Mouse (Mus musculus) Patski (cell line): ENCODE data around the gene Tfap4. TPM values are rescaled to one million over a fixed set of nuclear protein-coding genes. Genes with fewer than 3 reads are reported as not detected.

Experiments used
- ATAC-seq: fragments of 100-300 bp; one replicate; pipeline ENCODE4 v1.8.0; 2021
- CTCF ChIA-PET: fragments of 350-600 bp; sonication (Branson Sonifier 250); formaldehyde crosslinking; loops from one replicate; lab custom pipeline; 2022; ENCODE audit warnings: inconsistent platforms; lab: Charles Lee
- POLR2A ChIA-PET: fragments of 350-600 bp; sonication (Branson Sonifier 250); formaldehyde crosslinking; loops from one replicate; lab custom pipeline; 2022; ENCODE audit warnings: antibody characterized with exemption, inconsistent platforms; lab: Charles Lee
- DNase-seq: peaks from one replicate; pipeline ENCODE4 v3.0.0-alpha.2; 2011; ENCODE audit warnings: low read depth, low spot score
- H3K27me3 ChIP-seq: fragments of 371-371 bp; one replicate; pipeline ENCODE4 v1.5.1; 2021
- CTCF ChIP-seq: fragments of 100-300 bp; IDR thresholded peaks from one replicate; pipeline ENCODE4 v1.5.1; 2021
- in situ Hi-C: fragments of 300-500 bp; cut with MboI; formaldehyde crosslinking; loops from 3 replicates; pipeline ENCODE4 v1.11.1; 2018; ENCODE audit warnings: low pct_unique_long_range_greater_than_20kb, mixed read lengths
- polyA plus RNA-seq: library from polyadenylated mRNA; unstranded; gene quantifications from one replicate; pipeline ENCODE4 v1.2.3, GENCODE M21; 2021

The Tfap4 gene
- polyA plus RNA-seq, 1 experiment from 2014 or later, result 9.8 TPM

DNA sequence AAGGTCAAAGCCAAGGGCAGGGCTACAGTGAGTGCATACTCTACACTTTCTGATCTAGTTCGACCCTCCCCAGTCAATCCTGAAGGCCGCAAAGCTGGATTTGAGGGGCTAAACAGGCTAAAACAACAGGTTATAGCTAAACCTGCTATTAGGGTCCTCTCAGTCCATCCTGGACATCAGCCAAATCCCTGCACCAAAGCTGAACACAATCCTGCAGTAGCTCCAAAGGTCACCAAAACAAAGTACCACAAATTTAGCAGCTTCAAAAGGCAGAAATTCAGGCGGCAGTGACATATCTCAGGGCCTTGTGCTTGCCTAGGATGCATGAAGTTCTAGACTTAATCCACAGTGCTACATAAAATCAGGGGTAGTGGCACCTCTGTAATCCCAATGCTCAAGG, 53.5 kb downstream of the Tfap4 start:
- DNase-seq (no peak), ATAC-seq (no peak)
- POLR2A ChIA-PET, result no interaction called here
- no peaks in the 10 kb centered on the region for H3K27me3 ChIP-seq
- CTCF ChIA-PET, result interaction anchor here (1.1 to 2.0 kb wide), 2 partner anchors 11 to 13 kb away, joined by 5 read pairs; no protein-coding TSS in a partner anchor
- no peak for TF ChIP-seq CTCF
- in situ Hi-C loops, result no loop called here

DNA sequence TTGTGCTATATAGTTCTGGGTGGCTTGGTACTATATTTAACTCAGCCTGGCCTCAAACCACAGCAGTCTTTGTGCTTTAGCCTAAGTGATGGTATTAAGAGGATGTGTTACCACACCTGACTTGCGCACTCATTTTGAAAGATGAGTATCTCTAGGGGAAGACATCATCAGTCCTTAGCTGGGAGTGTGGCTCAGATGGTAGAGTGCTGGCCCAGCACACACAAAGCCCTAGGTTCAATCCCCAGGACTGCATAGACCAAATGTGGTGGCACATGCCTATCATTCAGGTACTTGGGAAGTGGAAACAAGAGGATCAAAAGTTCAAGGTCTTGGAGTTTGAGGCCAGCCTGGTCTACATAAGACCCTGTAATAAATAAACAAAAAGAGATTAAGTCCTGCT, 56.2 kb downstream of the Tfap4 start:
- no peak for DNase-seq
- POLR2A ChIA-PET, result interaction anchor here (0.8 kb wide), 1 partner anchor 18 kb away, joined by 3 read pairs; no protein-coding TSS in a partner anchor
- ATAC-seq, result no peak

DNA sequence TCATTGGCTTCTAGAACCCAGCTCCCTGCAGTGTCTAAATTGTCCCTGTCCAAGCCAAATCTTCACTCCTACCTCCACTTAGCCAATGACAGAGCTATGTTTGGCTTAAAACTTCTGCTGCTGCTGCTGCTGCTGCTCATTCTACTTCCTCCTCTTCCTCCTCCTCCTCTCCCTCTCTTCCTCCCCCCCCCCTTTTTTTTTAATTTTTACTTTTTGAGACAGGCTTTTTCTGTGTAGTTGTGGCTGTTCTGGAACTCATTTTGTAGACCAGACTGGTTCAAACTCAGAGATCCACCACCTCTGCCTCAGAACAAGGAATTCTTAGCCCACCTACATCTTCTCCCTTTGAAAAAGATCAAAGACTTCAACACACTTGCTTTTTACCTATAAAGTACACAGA, 57.1 kb downstream of the Tfap4 start:
- ChIA-PET POLR2A (interaction anchor here (0.8 kb wide), 1 partner anchor 19 kb away, joined by 3 read pairs; no protein-coding TSS in a partner anchor), CTCF (no interaction called here)
- in situ Hi-C loops, result no loop called here
- no peak for ATAC-seq
- H3K27me3 ChIP-seq, result no peaks in the 10 kb centered on the region
- no peak for DNase-seq
- TF ChIP-seq CTCF, result no peak

More for the DNA sequence above, 56.2 kb downstream of the Tfap4 start:
- CTCF ChIA-PET, result no interaction called here
- no peak for TF ChIP-seq CTCF
- in situ Hi-C loops, result no loop called here
- no peaks in the 10 kb centered on the region for H3K27me3 ChIP-seq

DNA sequence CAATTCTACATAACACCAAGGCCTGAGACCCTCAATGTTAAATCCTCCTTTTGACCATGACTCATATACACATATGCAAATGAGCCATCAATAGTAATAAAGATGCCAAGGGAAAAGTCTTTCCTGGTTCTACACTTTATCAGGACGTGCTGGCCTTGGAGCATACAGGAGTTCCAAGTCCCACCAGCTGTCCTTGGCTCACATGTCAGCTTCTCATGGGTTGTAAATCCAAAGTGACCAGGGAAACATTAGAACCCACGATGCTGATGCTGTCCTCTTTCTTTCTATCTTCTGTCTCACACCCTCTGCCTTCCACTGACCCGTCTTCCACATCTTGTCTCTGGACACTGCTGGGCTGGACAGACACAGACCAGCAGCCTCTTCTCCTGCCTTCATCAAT, 58.0 kb downstream of the Tfap4 start:
- no peak for ATAC-seq
- no peak for TF ChIP-seq CTCF

DNA sequence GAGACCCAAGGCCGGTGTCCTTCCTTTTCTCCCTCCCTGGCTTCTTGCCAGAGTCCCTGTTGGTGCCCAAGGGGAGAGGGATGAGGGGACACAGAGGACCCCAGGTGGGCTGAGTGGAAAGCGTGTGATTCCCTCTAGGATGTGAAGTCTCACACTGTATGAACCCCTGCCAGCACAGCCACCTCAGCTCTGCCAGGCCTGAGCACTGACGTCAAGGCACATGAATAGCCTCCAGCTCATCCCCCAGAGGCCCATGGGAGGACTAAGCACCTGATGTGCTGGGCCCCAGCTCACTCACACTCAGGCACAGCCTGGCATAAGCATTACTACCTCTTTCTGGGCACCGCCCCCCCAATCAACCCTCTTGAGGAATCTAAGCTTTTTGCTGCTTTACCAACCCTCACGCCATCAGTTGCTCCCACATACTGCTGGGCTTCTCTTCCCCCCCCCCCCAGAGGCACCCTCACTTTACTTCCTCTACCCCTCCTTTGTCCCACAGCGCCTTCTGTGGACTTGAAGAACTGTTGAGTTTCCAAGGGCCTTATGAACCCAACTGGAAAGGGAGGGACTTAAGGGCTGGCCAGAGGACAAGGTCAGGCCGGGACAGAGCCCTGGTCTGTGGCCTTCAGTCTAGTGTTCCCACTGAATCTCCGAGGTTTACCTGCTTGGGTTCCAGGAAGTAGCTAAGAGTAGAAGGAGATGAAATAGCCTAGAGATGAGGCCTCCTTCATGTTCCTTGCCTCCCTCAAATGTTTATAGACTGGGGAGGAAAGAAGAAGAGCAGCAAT, 58.9 kb downstream of the Tfap4 start:
- ChIA-PET CTCF (interaction anchor here (0.7 kb wide), 1 partner anchor 21 kb away, joined by 3 read pairs; no protein-coding TSS in a partner anchor), POLR2A (no interaction called here)
- H3K27me3 ChIP-seq, result no peaks in the 10 kb centered on the region
- no peak for DNase-seq
- ATAC-seq, result no peak
- TF ChIP-seq CTCF, result no peak
- in situ Hi-C loops, result no loop called here

More for the DNA sequence above, 58.0 kb downstream of the Tfap4 start:
- no peak for DNase-seq
- CTCF ChIA-PET, result no interaction called here
- H3K27me3 ChIP-seq, result no peaks in the 10 kb centered on the region
- POLR2A ChIA-PET, result no interaction called here
- in situ Hi-C loops, result no loop called here

DNA sequence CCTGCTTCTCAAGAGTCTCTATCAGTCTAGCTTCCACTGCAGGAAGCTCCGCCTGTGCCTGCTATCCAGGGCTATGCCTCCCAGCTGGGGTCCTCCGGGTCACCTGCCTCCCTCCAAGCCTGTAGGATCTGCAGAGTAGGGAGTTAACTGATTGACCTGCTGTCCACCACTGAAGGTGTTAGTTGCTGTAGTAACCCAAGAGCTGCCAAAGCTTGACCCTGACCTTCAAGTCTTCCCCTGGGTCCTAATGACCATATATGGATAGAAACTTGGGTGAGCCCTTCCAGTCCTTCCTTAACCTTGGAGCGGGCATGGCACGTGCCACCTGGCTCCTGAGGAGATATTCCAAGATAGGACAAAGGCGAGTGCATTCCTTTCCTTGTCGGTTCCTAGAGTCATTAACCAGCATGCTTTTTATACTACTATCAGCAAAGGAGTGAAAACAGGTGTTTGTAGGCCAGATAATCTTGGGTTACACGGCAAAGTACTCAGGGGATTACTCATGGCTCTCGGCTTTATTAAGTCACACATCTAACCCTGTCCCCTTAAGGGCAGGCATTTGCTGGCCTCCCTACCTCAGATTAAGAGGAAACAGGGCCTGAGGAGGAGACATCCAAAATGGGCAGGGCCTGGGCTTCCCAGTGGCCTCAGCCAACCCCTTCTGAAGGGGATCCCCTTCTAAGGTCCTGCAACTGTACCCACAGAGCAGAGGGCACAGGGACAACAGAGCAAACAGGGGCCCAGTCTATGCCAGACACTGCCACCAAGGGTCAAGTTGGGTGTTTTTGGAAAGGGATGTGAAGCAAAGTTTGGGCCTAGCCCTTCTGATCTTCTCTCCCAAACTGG, 61.7 kb downstream of the Tfap4 start:
- in situ Hi-C loops, result loop anchor here (5.0 kb wide), 1 partner anchor 39 kb away; no protein-coding TSS in a partner anchor
- no peak for DNase-seq
- POLR2A ChIA-PET, result no interaction called here
- H3K27me3 ChIP-seq, result no peaks in the 10 kb centered on the region
- ATAC-seq, result no peak
- CTCF ChIA-PET, result interaction anchor here (1.6 kb wide), 1 partner anchor 44 kb away, joined by 3 read pairs; the partner anchor contains the start of gene Srl
- no peak for TF ChIP-seq CTCF

DNA sequence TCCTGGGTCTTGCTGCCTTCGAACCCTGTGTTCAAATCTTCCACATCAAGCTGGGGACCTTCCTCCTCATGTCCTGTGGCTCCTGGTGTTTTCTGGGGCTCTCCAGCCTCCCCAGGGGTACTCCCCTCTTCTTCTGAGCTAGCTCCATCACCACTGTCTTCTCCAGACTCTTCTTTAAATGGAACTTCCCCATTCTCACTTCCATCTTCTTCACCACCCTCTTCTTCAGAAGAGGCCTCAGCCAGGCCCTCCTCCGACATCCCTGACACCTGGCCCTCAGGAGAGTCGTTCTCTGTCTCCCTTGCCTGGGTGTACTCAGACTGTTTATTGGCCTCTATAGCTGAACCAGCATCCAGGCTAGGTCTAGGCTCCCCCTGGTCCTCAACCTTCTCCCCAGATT, 63.2 kb downstream of the Tfap4 start:
- no peak for TF ChIP-seq CTCF
- CTCF ChIA-PET, result interaction anchor here (1.6 kb wide), 2 partner anchors 46 to 180 kb away, joined by 4 to 6 read pairs; no protein-coding TSS in a partner anchor
- DNase-seq (no peak), ATAC-seq (no peak)
- in situ Hi-C loops, result loop anchor here (5.0 kb wide), 1 partner anchor 41 kb away; no protein-coding TSS in a partner anchor
- POLR2A ChIA-PET, result no interaction called here
- no peaks in the 10 kb centered on the region for H3K27me3 ChIP-seq

DNA sequence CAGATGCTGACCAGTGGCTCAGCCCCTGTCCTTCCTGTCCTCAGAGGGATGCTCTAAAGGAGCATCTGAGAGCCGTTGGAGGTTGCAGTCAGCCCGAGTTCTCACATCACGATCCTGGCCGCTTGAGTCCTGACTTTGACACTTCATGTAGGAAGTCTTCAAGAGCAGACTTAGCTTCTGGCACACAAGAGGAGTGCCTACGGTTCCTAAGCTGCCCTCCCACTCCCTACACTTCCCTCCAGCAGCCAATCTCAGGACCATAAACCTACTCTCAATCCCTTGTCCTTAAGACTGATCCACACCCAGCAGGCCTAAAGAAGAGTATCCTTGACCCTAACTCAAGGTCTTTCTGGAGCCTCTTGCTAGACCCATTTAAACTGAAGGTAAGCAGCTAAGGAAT, 63.8 kb downstream of the Tfap4 start:
- ATAC-seq, result no peak
- H3K27me3 ChIP-seq, result no peaks in the 10 kb centered on the region
- ChIA-PET POLR2A (interaction anchor here (1.4 kb wide), 1 partner anchor 39 kb away, joined by 6 read pairs; no protein-coding TSS in a partner anchor), CTCF (interaction anchor here (1.1 to 1.6 kb wide), 5 partner anchors 10 to 180 kb away, joined by 3 to 6 read pairs (median 4); no protein-coding TSS in a partner anchor)
- in situ Hi-C loops, result loop anchor here (5.0 kb wide), 1 partner anchor 41 kb away; no protein-coding TSS in a partner anchor
- no peak for DNase-seq
- TF ChIP-seq CTCF, result no peak

Other genes with a start within 250 kb of the Tfap4 start
- 4.0 TPM for gene Adcy9, start 139.4 kb downstream of the Tfap4 start, polyA plus RNA-seq
- 2.0 TPM for gene Srl, start 18.0 kb downstream of the Tfap4 start, polyA plus RNA-seq
- gene Glis2, start 34.9 kb upstream of the Tfap4 start, polyA plus RNA-seq, result 87.1 TPM
- gene Pam16, start 65.1 kb upstream of the Tfap4 start, polyA plus RNA-seq, result 57.2 TPM
- gene Vasn, start 80.1 kb upstream of the Tfap4 start, polyA plus RNA-seq, result 74.5 TPM
- gene Dnaja3, start 80.1 kb upstream of the Tfap4 start, polyA plus RNA-seq, result 84.4 TPM
- gene Coro7, start 119.9 kb upstream of the Tfap4 start, polyA plus RNA-seq, result 28.4 TPM
- gene Nmral1, start 159.5 kb upstream of the Tfap4 start, polyA plus RNA-seq, result 30.9 TPM
- gene Hmox2, start 166.5 kb upstream of the Tfap4 start, polyA plus RNA-seq, result 104 TPM
- gene Cdip1, start 230.4 kb upstream of the Tfap4 start, polyA plus RNA-seq, result 43.9 TPM